ENCODE assay signal across 27 mouse cellular contexts in the genomic region with DNA sequence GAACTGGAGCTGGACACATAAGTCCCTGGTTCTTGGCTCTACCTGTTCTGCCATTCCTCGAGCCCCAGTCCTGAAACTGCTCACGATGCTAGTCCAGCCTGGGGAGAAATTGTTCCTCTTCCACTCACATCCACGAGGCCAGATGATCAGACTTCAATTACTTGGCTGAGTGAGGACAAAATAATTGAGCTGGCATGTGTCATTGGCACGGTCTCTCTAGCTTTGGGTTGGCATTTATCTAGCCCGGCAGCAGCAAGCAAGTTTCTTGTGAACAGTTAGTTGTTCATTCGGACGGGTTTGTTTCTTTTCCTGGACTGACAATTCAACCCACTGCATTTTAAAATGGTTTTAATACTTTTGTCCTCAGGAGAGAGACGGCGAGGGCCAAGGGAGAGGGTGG.
DNase-seq lines count a peak whose midpoint lies in the region; ATAC-seq and TF ChIP-seq lines count a peak whose summit lies in the region.
"Had no signal": no experiment of that assay in that cellular context is flagged by ENCODE, and none has a peak within 500 bp of the region (broad histone marks: within the 10 kb centered on the region; RNA-seq: fewer than 3 reads in every experiment).

No protein-coding gene starts in this region.

- ATAC-seq in forebrain, postnatal 0 days: no peak
- ATAC-seq in forebrain, embryonic 11.5 days (replicated peaks; ENCODE audit: low FRiP score): no peak
- ATAC-seq: midbrain, embryonic 16.5 days had no signal

- no peaks in the 10 kb centered on the region for H3K36me3 ChIP-seq in forebrain, postnatal 0 days (ENCODE audit: insufficient read depth)
- H3K36me3 ChIP-seq in forebrain, embryonic 11.5 days (ENCODE audit: control insufficient read depth, insufficient read depth, low read length): no peaks in the 10 kb centered on the region
- H3K36me3 ChIP-seq: embryonic facial prominence, embryonic 15.5 days; heart, embryonic 12.5 days; hindbrain, embryonic 12.5 days; kidney, embryonic 15.5 days; limb, embryonic 10.5 days; liver, embryonic 15.5 days; lung, embryonic 15.5 days; neural tube, embryonic 15.5 days had no signal

- no peaks in the 10 kb centered on the region for H3K9me3 ChIP-seq in forebrain, postnatal 0 days (ENCODE audit: low read length)
- no peaks in the 10 kb centered on the region for H3K9me3 ChIP-seq in forebrain, embryonic 11.5 days (ENCODE audit: control insufficient read depth, low read length)
- H3K9me3 ChIP-seq: embryonic facial prominence, embryonic 15.5 days; hindbrain, embryonic 12.5 days; kidney, embryonic 15.5 days; limb, embryonic 10.5 days; liver, embryonic 15.5 days; lung, embryonic 15.5 days; neural tube, embryonic 15.5 days had no signal

- TF ChIP-seq CTCF in forebrain, postnatal 0 days (IDR thresholded peaks at IDR 0.05; ENCODE audit: low read depth): no peak

- peak; percentile 59 for DNase-seq in forebrain, postnatal 0 days
- DNase-seq in forebrain, embryonic 11.5 days (ENCODE audit: low spot score): no peak
- peak; percentile 30 to 41 for DNase-seq in right cerebral cortex, postnatal 10 days (ENCODE audit: low spot score in 2 of 2)
- no peak for DNase-seq in right cerebral cortex, postnatal 36 days (ENCODE audit: low spot score in 2 of 2)
- DNase-seq in layer of hippocampus, adult 8-10 months (ENCODE audit: low spot score in 2 of 2): peak; percentile 27 to 30
- DNase-seq in adipocyte (ENCODE audit: low spot score): no peak
- no peak for DNase-seq in heart, adult 9 months (ENCODE audit: low spot score in 2 of 2)
- DNase-seq: adrenal gland, postnatal 14 days; cerebellum, adult 11 months; heart, postnatal 10 days; kidney, adult 11 months; kidney, postnatal 36 days; liver; lung, postnatal 4 days; right cerebral cortex, adult 18-20 months; thymus, adult 18-20 months; thymus, postnatal 36 days had no signal

- H3K4me2 ChIP-seq in forebrain, postnatal 0 days (ENCODE audit: low read depth): no peak overlapping the region
- H3K4me2 ChIP-seq in forebrain, embryonic 11.5 days (ENCODE audit: low read depth, low read length, severe bottlenecking): no peak overlapping the region
- H3K4me2 ChIP-seq: embryonic facial prominence, embryonic 15.5 days; heart, embryonic 12.5 days; hindbrain, embryonic 12.5 days; kidney, embryonic 15.5 days; liver, embryonic 15.5 days; lung, embryonic 15.5 days; neural tube, embryonic 15.5 days had no signal

- no peaks in the 10 kb centered on the region for H3K27me3 ChIP-seq in forebrain, postnatal 0 days (ENCODE audit: insufficient read depth, low read length)
- H3K27me3 ChIP-seq in forebrain, embryonic 11.5 days (ENCODE audit: control insufficient read depth, insufficient read depth, low read length): no peaks in the 10 kb centered on the region
- H3K27me3 ChIP-seq: embryonic facial prominence, embryonic 15.5 days; heart, embryonic 12.5 days; hindbrain, embryonic 12.5 days; kidney, embryonic 15.5 days; liver, embryonic 15.5 days; lung, embryonic 15.5 days; neural tube, embryonic 15.5 days had no signal

- H3K9ac ChIP-seq in forebrain, postnatal 0 days: no peak overlapping the region
- H3K9ac ChIP-seq in forebrain, embryonic 11.5 days (ENCODE audit: low read length): no peak overlapping the region
- H3K9ac ChIP-seq: embryonic facial prominence, embryonic 15.5 days; heart, embryonic 12.5 days; hindbrain, embryonic 12.5 days; kidney, embryonic 15.5 days; liver, embryonic 15.5 days; lung, embryonic 15.5 days; neural tube, embryonic 15.5 days had no signal

- H3K4me3 ChIP-seq in forebrain, postnatal 0 days (ENCODE audit: low read depth, low read length): no peak overlapping the region
- H3K4me3 ChIP-seq in forebrain, embryonic 11.5 days (ENCODE audit: low read depth, low read length): no peak overlapping the region
- H3K4me3 ChIP-seq: embryonic facial prominence, embryonic 15.5 days; heart, embryonic 12.5 days; hindbrain, embryonic 12.5 days; kidney, embryonic 15.5 days; left cerebral cortex, adult 2 months; limb, embryonic 10.5 days; liver, embryonic 15.5 days; lung, embryonic 15.5 days; neural tube, embryonic 15.5 days had no signal

- no peak overlapping the region for H3K27ac ChIP-seq in forebrain, postnatal 0 days (ENCODE audit: low read depth, low read length)
- H3K27ac ChIP-seq in forebrain, embryonic 11.5 days (ENCODE audit: low read depth, low read length): no peak overlapping the region
- H3K27ac ChIP-seq: embryonic facial prominence, embryonic 15.5 days; hindbrain, embryonic 12.5 days; kidney, embryonic 15.5 days; left cerebral cortex, adult 2 months; limb, embryonic 10.5 days; liver, embryonic 15.5 days; lung, embryonic 15.5 days; neural tube, embryonic 15.5 days had no signal

- no peaks in the 10 kb centered on the region for H3K4me1 ChIP-seq in forebrain, postnatal 0 days (ENCODE audit: insufficient read depth)
- no peaks in the 10 kb centered on the region for H3K4me1 ChIP-seq in forebrain, embryonic 11.5 days (replicated peaks; ENCODE audit: control insufficient read depth, insufficient read depth, low read length)
- H3K4me1 ChIP-seq: embryonic facial prominence, embryonic 15.5 days; heart, embryonic 12.5 days; hindbrain, embryonic 12.5 days; kidney, embryonic 15.5 days; limb, embryonic 10.5 days; liver, embryonic 15.5 days; lung, embryonic 15.5 days; neural tube, embryonic 15.5 days had no signal

- 52% methylated on average over 9 of the region's 9 CpGs for WGBS in forebrain, postnatal 0 days
- WGBS in forebrain, embryonic 11.5 days: 90% methylated on average over 9 of the region's 9 CpGs

Comparison
In these comparisons a context has a peak if more than half of its experiments do, and no peak if none do; other contexts are left out.
1. DNase-seq: peak in forebrain, postnatal 0 days (single experiment), right cerebral cortex, postnatal 10 days (2 of 2) and layer of hippocampus, adult 8-10 months (2 of 2); none in forebrain, embryonic 11.5 days (single experiment), right cerebral cortex, postnatal 36 days (0 of 2), adipocyte (single experiment) and heart, adult 9 months (0 of 2).